Mouse (Mus musculus): Measurements from ENCODE around the gene Vmp1.

- TF ChIP-seq POLR2A (IDR thresholded peaks at IDR 0.05; ENCODE audit: borderline replicate concordance, extremely low read depth, insufficient read depth, insufficient read length, poor library complexity, severe bottlenecking) (no peak), CTCF (IDR thresholded peaks at IDR 0.05; ENCODE audit: borderline replicate concordance, extremely low read depth, insufficient read depth, insufficient read length) (no peak)
These were observed 64.9 kb downstream of the Vmp1 start for GRCm38 (mm10) chr11:86618548-86619335.

All from brain, embryonic 14.5 days (tissue).